ENCODE assay signal across 9 mouse cellular contexts in genomic region chr15:99083258-99083657, GRCm38 (mm10). TPM values are rescaled to one million over a fixed set of nuclear protein-coding genes. Genes with fewer than 3 reads are reported as not detected.
DNase-seq lines count a peak whose midpoint lies in the region; ATAC-seq and TF ChIP-seq lines count a peak whose summit lies in the region.
"Had no signal": no experiment of that assay in that cellular context is flagged by ENCODE, and none has a peak within 500 bp of the region (broad histone marks: within the 10 kb centered on the region; RNA-seq: fewer than 3 reads in every experiment).

No protein-coding gene starts in this region.

- H3K27me3 ChIP-seq in heart, adult 2 months (ENCODE audit: control insufficient read depth, insufficient read depth, low read length) = peaks cover 10% of the 10 kb centered on the region
- H3K27me3 ChIP-seq in heart, embryonic 12.5 days (replicated peaks) = peaks cover 50% of the 10 kb centered on the region
- H3K27me3 ChIP-seq in testis, adult 2 months (ENCODE audit: control insufficient read depth, insufficient read depth, low read length) = no peaks in the 10 kb centered on the region; the same call in 1 of the 2 replicates

- ATAC-seq in heart, embryonic 12.5 days (ENCODE audit: insufficient number of reproducible peaks, low FRiP score) = no peak

- H3K4me1 ChIP-seq in heart, adult 2 months (ENCODE audit: control insufficient read depth, insufficient read depth, low read length) = no peaks in the 10 kb centered on the region
- peaks cover 20% of the 10 kb centered on the region for H3K4me1 ChIP-seq in heart, embryonic 12.5 days (replicated peaks)
- peaks cover 16% of the 10 kb centered on the region for H3K4me1 ChIP-seq in testis, adult 2 months (ENCODE audit: control insufficient read depth, insufficient read depth, low read length)

- WGBS in heart, adult 2 months = 63% methylated on average over 9 of the region's 9 CpGs
- WGBS in heart, embryonic 12.5 days = 67% methylated on average over 9 of the region's 9 CpGs

- H3K9me3 ChIP-seq in heart, embryonic 12.5 days (replicated peaks) = no peaks in the 10 kb centered on the region

- TF ChIP-seq POLR2A in heart, adult 2 months (IDR thresholded peaks at IDR 0.05; ENCODE audit: insufficient read depth, low read depth, low read length) = no peak
- TF ChIP-seq POLR2A in testis, adult 2 months (IDR thresholded peaks at IDR 0.05; ENCODE audit: control insufficient read depth, low read depth, low read length) = no peak
- TF ChIP-seq POLR2A in brain, embryonic 14.5 days (IDR thresholded peaks at IDR 0.05; ENCODE audit: borderline replicate concordance, extremely low read depth, insufficient read depth, insufficient read length, poor library complexity, severe bottlenecking) = no peak

- DNase-seq in heart, adult 2 months = peak; percentile 46 to 57
- DNase-seq in testis, postnatal 14 days (ENCODE audit: low spot score) = no peak
- DNase-seq in brain, embryonic 14.5 days (ENCODE audit: low read depth) = peak; percentile 71
- DNase-seq in layer of hippocampus, adult 9-10 months (ENCODE audit: low spot score) = peak; percentile 38
- peak; percentile 60 for DNase-seq in right cerebral cortex, postnatal 4 days
- DNase-seq in frontal cortex, postnatal 25 days (ENCODE audit: low spot score in 2 of 2) = no peak

- no peak overlapping the region for H3K27ac ChIP-seq in heart, adult 2 months
- no peak overlapping the region for H3K27ac ChIP-seq in heart, embryonic 12.5 days (ENCODE audit: poor library complexity, severe bottlenecking)
- H3K27ac ChIP-seq in testis, adult 2 months (ENCODE audit: control insufficient read depth, insufficient read depth, low read depth, low read length) = no peak overlapping the region

- no peaks in the 10 kb centered on the region for H3K79me2 ChIP-seq in heart, adult 2 months (replicated peaks; ENCODE audit: control insufficient read depth, insufficient read depth, low read length)

- no peak overlapping the region for H3K4me3 ChIP-seq in heart, adult 2 months
- no peak overlapping the region for H3K4me3 ChIP-seq in heart, embryonic 12.5 days
- no peak overlapping the region for H3K4me3 ChIP-seq in testis, adult 2 months (ENCODE audit: control insufficient read depth, low read depth, low read length)

- intact Hi-C loops in heart, adult 2 months (cut with DNase I) = loop anchor here (5.0 kb wide), 2 partner anchors 54 to 179 kb away; no protein-coding TSS in a partner anchor

- no peak overlapping the region for H3K9ac ChIP-seq in heart, adult 2 months (ENCODE audit: low read depth, low read length)
- no peak overlapping the region for H3K9ac ChIP-seq in heart, embryonic 12.5 days

- no peaks in the 10 kb centered on the region for H3K36me3 ChIP-seq in heart, adult 2 months (ENCODE audit: control insufficient read depth, insufficient read depth, low read length)
- H3K36me3 ChIP-seq in heart, embryonic 12.5 days = peaks cover 41% of the 10 kb centered on the region
- no peaks in the 10 kb centered on the region for H3K36me3 ChIP-seq in testis, adult 2 months (ENCODE audit: control insufficient read depth, insufficient read depth, low read length)

- 0 out of 2 replicates have a peak, but pooled peaks have one; percentile 53 for TF ChIP-seq EP300 in heart, adult 2 months (IDR thresholded peaks at IDR 0.05; ENCODE audit: insufficient read depth, low read depth, low read length)

- TF ChIP-seq CTCF in heart, adult 2 months (IDR thresholded peaks at IDR 0.05) = peak; percentile 79
- TF ChIP-seq CTCF in testis, adult 2 months (IDR thresholded peaks at IDR 0.05; ENCODE audit: control insufficient read depth, insufficient read depth, insufficient replicate concordance, low read depth, low read length) = peak; percentile 56; the same call in 1 of the 2 replicates
- peak; percentile 69 for TF ChIP-seq CTCF in brain, embryonic 14.5 days (IDR thresholded peaks at IDR 0.05; ENCODE audit: borderline replicate concordance, extremely low read depth, insufficient read depth, insufficient read length)

- H3K4me2 ChIP-seq in heart, embryonic 12.5 days = no peak overlapping the region

RNA-seq across cellular contexts. Expression of gene C1ql4, which starts 4.4 kb away (rescaled TPM):
- not detected for total RNA-seq in heart, adult 2 months (2021)
- polyA plus RNA-seq in heart, adult 2 months (2012; rRNA removed) = not detected in 2 replicates
- polyA plus RNA-seq in heart, embryonic 12.5 days (2016; fragmentation: Nextera tagmentation; extraction: Ambion mirVana) = 0.34 and 0.46 TPM in 2 replicates
- polyA plus RNA-seq in testis, adult 2 months (2012; rRNA removed) = 0.72 and 1.0 TPM in 2 replicates
- polyA plus RNA-seq in brain, embryonic 14.5 days (2012; rRNA removed) = 7.0 and 15.6 TPM in 2 replicates
- polyA plus RNA-seq: large intestine, adult 2 months had no signal

RNA-seq across cellular contexts. Expression of gene Troap, which starts 8.9 kb away (rescaled TPM):
- total RNA-seq in heart, adult 2 months (2021) = under 1 TPM in 1 of 2 experiments, not detected in 1; 0.31 TPM
- polyA plus RNA-seq in heart, adult 2 months (2012; rRNA removed) = 0.18 and 0.53 TPM in 2 replicates
- 27.2 and 28.0 TPM in 2 replicates for polyA plus RNA-seq in heart, embryonic 12.5 days (2016; fragmentation: Nextera tagmentation; extraction: Ambion mirVana)
- 15.2 and 17.5 TPM in 2 replicates for polyA plus RNA-seq in testis, adult 2 months (2012; rRNA removed)
- 12.1 and 27.9 TPM in 2 replicates for polyA plus RNA-seq in brain, embryonic 14.5 days (2012; rRNA removed)

RNA-seq across cellular contexts. Expression of gene Dnajc22, which starts 9.7 kb away (rescaled TPM):
- total RNA-seq in heart, adult 2 months (2021) = under 1 TPM; 0.44 to 0.57 TPM
- 0.18 and 0.35 TPM in 2 replicates for polyA plus RNA-seq in heart, adult 2 months (2012; rRNA removed)
- 1.2 TPM in 2 replicates for polyA plus RNA-seq in heart, embryonic 12.5 days (2016; fragmentation: Nextera tagmentation; extraction: Ambion mirVana)
- 4.1 TPM in 2 replicates for polyA plus RNA-seq in testis, adult 2 months (2012; rRNA removed)
- 0.82 and 0.92 TPM in 2 replicates for polyA plus RNA-seq in brain, embryonic 14.5 days (2012; rRNA removed)

RNA-seq across cellular contexts. Expression of gene Prph, which starts 28.3 kb away (rescaled TPM):
- under 1 TPM; 0.13 to 0.80 TPM for total RNA-seq in heart, adult 2 months (2021)
- polyA plus RNA-seq in heart, adult 2 months (2012; rRNA removed) = 1.00 and 2.1 TPM in 2 replicates
- 0.22 and 0.50 TPM in 2 replicates for polyA plus RNA-seq in heart, embryonic 12.5 days (2016; fragmentation: Nextera tagmentation; extraction: Ambion mirVana)
- polyA plus RNA-seq in testis, adult 2 months (2012; rRNA removed) = 0.14 and 0.36 TPM in 2 replicates
- polyA plus RNA-seq in brain, embryonic 14.5 days (2012; rRNA removed) = 14.0 and 47.0 TPM in 2 replicates

RNA-seq across cellular contexts. Expression of gene Spats2, which starts 42.5 kb away (rescaled TPM):
- total RNA-seq in heart, adult 2 months (2021) = 1 to 10 TPM; 6.6 to 6.7 TPM
- 5.3 and 6.7 TPM in 2 replicates for polyA plus RNA-seq in heart, adult 2 months (2012; rRNA removed)
- 57.2 and 58.5 TPM in 2 replicates for polyA plus RNA-seq in heart, embryonic 12.5 days (2016; fragmentation: Nextera tagmentation; extraction: Ambion mirVana)
- 34.2 and 35.8 TPM in 2 replicates for polyA plus RNA-seq in testis, adult 2 months (2012; rRNA removed)
- polyA plus RNA-seq in brain, embryonic 14.5 days (2012; rRNA removed) = 47.3 and 50.4 TPM in 2 replicates

Comparison
In these comparisons a context has a peak if more than half of its experiments do, and no peak if none do; other contexts are left out.
1. DNase-seq: peak in heart, adult 2 months (2 of 2), brain, embryonic 14.5 days (single experiment), layer of hippocampus, adult 9-10 months (single experiment) and right cerebral cortex, postnatal 4 days (single experiment); none in testis, postnatal 14 days (single experiment) and frontal cortex, postnatal 25 days (0 of 2).
2. Peak in every context shown above with its lines, with median percentiles within 50 percentile points of each other: CTCF ChIP-seq.